Mouse (Mus musculus) CH12F3 (cell line): ENCODE results near the gene Ing4.
"Not testable (repeated sequence)": the region's sequence is repeated elsewhere in the genome, so short reads cannot be mapped to it uniquely, and the experiment has no call there.

Source experiments
- in situ Hi-C: fragments of 300-500 bp; cut with MboI; formaldehyde crosslinking; loops from 2 replicates; pipeline ENCODE4 v1.14.3; 2020; ENCODE audit warnings: low sequenced_read_pairs

The Ing4 gene

DNA sequence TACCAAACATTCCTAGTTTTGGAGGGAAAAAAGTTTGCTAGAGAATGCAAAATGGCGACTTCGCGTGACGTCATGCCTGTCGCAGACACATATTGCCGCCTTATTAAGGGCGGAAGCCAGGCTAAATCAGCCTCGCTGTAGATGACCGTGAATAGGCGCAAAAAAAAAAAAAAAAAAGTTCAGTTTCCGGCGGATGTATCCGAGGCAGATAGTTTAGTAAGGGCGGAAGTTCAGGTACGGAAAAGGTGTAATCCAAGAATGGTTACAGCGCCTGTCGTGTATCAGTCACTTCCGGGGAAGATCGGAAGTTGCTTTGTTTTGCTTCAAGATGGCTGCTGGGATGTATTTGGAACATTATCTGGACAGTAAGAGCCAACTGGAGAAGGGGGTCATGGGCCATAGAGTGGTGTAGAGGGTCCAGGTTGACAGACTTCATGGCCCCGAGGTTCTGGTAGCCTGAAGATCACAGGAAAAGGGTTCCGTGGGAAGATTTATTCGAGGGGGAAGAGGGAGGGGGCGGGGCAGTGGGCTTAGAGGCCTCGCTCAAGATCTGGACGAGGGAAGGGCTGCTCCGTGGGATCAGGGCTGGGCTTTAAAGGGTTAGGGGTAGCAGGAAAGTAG is at the start of gene Ing4:
Ing4 (plus strand) TSS at position 228 of the 621 bp plus-strand sequence.
- in situ Hi-C loops = no loop called here

DNA sequence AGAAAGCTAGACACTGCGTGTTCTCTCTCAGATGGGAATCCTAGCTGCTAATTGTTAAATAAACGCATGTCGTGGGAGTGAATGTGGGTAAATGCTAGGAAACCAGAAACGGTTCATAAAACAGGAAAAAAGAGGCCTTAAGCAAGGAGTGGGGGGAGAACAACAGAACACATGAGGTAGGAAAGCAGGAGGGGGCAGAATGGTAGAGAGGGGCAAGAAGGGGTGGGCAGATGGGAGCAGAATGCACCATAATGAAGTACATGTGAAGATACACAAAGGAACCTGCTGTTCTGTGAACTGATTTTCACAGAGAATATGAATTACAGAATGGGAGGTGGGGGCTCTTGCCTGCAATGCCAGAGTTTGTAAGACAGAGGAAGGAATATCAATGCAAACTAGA is 47.3 kb upstream of the Ing4 start:
- in situ Hi-C loops = no loop called here

DNA sequence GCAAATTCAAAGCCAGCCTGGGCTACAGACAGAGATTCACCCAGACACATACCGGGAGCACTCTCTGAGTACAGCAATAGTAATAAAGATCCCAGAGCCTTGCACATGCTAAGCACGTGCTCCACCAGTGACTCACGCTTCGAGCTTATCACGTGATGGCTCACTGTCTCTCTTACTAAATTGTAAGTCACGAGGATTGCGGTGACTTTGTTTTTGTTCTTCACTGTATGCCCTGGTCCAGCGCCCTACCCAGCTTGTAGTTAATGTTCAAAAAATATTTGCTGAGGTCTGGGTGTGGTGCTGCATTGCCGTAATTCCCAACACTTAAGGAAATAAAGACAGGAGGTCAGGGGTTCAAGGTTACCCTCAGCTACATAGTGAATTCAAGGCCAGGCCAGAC is 46.2 kb upstream of the Ing4 start:
- in situ Hi-C loops = no loop called here

DNA sequence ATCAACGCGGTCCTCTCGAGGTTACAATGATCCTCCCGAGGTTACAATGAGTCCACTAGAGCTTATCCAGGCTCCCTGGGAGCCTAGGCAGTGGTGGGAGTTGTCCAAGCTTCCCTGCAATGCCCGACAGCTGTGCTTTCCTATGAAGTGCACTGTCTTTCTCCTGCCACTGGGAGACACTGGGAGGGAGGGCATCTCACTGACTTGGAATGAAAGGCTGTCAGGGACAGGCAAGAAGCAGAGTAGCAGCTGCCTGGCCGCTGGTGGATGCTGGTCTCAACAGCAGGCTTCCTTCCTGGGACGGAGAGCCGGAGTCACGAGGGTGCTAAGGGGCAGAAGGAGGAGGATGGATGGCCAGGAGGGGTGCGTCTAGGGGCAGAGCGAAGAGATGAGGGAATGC is 45.7 kb upstream of the Ing4 start:
- in situ Hi-C loops = no loop called here

DNA sequence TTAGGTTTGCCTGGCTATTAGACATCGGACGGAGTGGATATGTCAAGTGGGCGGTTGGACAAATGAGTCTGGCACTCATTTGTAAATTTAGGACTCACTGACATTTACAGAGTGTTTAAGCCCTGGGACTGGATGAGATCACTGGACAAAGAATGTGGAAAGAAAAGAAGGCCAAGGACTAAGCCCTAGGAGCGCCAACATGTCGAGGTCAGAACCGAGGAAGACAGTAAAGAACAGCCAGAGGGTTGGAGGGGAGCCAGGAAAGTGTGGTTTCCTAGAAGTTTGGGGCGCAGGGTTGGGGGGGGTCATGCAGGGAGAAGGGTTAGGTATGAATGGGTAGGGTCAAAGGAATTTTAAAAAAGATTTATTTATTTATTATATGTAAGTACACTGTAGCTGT is 44.3 kb upstream of the Ing4 start:
- in situ Hi-C loops = no loop called here

DNA sequence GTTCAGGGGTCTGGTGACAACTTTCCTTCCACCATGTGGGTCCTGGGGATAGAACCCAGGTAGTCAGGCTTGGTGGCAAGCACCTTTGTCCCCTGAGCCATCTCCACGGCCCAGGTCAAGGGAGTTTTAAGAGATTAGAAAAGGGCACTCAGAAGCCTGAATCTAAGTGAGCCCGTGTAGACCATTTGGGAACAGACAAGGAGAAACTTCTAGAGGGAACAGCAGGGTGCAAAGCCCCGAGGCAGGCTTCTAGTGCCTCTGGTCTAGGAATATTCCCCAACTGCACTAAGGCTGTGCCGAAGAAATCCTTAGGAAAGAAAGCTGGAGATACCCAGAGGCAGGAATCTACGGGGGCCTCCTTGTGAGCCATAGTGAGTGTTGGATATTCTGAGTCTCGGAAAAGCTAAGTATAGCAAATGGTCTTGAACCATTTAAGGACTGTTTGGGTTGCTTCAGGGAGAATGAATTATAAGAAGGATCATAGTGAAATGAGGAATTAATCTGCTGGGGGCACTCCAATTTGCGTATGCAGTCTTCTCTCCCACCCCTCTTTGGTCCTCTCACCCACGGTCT is 43.6 kb upstream of the Ing4 start:
- in situ Hi-C loops = no loop called here

DNA sequence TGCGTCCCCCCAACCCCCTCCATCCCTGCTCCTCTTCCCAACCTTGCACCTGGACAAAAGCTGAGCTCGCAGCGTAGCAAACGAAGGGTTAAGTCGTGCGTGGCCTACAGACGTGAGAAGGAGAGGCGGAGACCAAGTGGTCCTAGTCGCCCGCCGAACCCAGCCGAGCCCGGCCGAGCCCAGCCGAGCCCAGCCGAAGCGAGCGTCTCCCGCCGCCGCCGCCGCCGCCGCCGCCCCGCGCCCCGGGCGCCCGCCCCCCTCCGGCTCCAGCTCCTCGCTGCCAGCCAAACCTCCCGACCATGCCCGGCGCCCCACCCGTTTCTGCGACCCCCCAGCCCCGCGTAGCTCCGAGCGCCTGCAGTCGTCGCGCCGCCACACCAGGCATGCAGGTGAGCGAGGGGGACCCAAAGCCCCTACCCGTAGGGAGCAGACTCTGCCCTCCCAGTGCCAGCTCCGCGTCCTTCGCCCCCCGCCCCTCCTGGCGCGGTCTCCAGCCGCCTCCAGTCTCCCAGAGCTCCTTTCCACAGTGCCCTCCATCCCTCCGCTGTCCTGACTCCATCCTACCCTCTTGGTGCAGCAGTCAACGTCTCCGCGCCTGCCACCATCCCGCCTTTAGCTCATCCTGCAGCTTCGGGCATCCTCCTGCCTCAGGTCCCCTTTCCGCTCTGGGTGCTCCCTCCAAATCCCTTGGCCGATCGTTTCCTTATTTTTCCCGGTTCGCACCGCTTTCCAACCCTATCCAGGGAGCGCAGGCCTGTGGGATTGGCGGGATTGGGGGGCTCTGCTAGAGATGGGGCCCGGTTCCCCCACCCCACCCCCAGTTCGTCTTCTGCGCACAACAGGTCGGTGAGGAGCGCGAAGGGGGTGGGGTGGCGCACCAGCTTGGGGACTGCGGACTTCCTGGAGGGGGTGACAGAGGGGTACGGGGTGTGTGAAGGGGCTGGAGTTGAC is 42.7 kb upstream of the Ing4 start, which contains the start of gene Pianp:
Pianp (plus strand) TSS at position 144 of the 951 bp plus-strand sequence.
- in situ Hi-C loops = no loop called here

DNA sequence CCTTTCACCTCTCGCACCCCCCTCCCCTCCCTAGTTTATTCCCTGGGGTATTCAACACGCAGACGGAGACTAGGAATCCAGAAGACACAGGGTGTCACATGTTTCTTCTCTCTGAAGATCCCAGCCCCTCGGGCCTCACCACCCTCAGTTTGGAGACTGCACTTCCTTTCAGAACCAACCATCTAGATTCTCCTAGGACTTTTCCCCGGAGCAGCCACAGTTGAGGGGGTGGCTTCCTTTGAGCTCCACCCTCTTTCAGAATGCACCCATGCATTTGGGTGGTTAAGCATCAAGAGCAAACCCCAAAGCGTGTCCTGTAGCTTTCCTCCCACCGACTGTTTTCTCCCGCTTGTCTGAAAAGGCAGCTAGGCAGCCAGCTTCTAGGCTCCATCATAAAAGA is 41.5 kb upstream of the Ing4 start:
- in situ Hi-C loops = no loop called here

DNA sequence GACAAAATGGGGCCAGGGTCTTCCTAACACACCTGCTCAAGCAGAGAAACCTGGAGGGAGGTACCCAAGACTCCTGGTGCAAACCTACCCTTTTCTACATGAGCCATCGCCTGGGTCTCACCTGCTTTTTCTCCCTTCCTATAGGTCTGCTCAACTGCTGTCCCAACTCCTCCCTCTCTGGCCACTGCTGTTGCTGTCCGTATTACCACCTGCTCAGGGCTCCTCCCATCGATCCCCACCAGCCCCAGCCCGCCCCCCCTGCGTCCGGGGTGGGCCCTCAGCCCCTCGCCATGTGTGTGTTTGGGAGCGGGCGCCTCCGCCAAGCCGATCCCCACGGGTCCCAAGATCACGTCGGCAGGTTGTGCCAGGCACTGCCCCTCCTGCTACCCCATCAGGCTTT is 40.5 kb upstream of the Ing4 start:
- in situ Hi-C loops = no loop called here

DNA sequence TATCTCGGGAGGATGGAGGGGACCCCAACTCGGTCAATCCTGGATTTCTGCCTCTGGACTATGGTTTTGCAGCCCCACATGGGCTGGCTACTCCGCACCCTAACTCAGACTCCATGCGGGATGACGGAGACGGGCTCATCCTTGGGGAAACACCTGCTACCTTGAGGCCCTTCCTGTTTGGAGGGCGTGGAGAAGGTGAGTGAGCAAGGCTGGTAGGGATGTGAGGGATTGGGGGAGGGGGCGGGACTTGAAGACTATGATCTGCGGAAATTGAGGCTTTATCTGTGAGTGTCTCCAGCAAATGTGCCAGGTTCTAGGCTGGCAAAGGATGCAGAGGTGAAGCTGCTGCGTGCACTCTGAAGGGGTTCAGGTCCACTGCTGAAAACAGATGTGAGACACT is 40.0 kb upstream of the Ing4 start:
- in situ Hi-C loops = no loop called here

DNA sequence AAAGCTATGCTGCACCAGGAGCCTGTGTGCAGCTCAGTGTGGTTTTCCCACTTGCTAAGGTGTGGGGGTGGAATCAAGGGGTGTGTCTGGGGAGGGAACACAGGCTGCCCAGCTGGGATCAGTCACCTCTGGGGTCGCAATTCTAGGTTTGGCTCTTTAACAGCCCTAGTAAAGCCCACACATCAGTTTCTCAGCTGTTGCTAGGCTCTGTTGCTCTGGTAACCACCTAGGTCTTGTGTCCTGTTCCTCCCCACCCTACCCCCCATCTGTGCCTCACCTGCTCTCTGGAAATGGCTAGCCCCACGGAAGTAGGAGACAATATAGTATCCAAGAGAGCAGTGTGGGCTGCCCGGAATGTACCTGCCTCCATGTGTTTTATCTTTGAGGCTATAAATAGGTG is 35.9 kb upstream of the Ing4 start:
- in situ Hi-C loops = no loop called here

DNA sequence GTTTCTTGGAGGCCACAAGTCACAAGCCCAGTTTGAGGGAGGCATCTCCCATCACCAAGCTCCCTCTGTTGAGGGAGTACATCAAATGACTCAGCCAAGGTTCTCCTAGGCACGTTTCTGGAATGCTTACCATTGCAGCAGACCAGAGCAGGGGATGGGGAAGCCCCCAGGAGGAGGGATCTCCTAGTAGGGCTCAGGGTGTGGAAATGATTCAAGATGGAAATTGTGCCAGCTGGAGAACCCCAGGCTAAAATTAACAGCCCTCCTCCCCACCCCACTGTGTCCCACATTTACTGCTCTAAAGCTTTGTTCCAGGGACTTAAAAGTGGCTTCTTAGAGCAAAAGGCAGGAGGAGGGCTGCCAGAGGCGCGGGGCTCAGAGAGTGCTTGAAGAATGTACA is 34.5 kb upstream of the Ing4 start:
- in situ Hi-C loops = no loop called here

DNA sequence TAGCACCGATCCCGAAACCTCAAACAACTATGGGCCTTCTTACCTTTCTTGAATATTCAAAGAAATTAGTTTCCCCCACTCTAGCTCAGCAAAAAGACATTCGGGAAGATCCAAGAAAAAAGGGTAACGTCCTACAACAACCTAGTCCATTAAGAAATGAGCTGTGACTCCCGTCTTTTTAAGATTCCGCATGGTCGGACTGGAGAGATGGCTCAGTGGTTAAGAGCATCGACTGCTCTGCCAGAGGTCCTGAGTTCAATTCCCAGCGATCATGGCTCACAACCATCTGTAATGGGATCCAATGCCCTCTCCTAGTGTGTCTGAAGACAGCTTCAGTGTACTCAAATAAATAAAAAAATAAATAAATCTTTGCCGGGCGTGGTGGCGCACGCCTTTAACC is 31.5 kb upstream of the Ing4 start:
- in situ Hi-C loops = no loop called here

DNA sequence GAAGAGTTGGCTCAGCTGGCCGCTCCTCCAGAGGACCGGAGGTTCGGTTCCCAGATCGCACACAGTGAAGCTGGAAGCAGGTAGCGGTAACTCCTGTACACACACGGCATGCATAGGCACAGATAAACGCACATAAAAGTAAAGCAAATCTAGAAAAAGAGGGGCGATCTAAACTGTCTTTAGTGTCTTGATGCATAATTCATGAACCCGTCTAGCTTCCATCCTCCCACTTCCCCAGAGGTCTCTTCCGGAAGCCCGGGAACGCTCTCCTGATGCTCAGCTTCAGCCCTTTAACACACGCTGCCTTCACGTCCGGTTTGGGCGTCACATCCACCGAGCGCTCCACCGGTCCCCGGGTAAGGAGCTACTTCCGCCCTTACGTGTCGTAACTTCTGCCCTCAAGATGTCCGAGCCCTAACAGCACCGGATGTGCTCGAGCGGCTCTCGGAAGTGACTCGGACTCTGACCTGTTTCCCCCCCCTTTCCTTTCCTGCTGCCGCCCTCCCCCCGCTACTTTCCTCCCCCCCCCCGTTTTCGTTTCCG is 30.9 kb upstream of the Ing4 start:
- in situ Hi-C loops = no loop called here

DNA sequence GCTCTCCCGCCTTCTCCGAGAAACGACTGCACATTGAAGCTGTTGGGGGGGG is 30.6 kb upstream of the Ing4 start, which contains the start of gene Zfp384:
Zfp384 (plus strand) TSS at position 17 of the 52 bp plus-strand sequence.
- in situ Hi-C loops = no loop called here

DNA sequence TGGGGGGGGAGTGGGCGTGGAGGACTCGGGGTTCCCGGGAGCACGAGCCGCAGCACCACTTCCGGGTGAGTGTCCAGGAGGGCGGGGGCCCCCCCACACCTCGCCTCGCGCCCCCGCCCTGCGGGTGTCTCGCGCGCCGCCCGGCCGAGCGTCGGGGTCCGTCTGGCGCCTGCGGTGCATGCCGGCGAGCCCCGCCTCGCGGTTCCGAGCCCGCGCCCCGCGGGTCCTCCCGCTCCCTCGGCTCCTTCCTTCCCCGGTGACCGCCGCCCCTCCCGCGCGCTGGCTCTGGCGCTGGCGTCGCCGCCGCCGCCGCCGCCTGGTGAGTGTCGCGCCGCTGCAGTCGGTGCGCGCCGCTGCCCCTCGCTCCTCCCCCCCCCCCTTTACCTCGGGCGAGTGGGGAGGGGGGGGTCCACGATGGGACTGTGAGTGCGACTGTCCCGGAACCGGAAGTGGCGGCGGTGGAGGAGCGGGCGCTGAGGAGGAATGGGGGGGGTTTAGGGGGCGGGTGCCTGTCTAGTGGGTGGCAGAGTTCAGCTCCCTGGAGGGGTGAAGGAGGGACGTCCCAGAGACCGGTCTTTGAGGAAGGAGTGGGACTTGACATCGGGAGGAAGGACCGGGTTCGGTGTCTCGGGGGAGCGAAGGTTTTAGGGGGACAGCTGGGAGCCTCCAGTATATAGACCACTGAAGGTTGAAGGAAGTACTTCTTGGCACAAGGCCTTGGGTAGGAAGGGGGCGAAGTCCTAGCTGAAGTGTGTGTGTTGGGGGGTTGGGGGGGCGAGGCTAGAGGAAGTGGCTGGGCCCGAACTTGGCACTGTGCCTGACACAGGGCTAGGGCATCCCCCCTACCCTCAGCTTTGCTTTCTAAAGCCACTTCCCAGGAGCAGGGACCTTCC is 30.1 kb upstream of the Ing4 start:
- in situ Hi-C loops = no loop called here

DNA sequence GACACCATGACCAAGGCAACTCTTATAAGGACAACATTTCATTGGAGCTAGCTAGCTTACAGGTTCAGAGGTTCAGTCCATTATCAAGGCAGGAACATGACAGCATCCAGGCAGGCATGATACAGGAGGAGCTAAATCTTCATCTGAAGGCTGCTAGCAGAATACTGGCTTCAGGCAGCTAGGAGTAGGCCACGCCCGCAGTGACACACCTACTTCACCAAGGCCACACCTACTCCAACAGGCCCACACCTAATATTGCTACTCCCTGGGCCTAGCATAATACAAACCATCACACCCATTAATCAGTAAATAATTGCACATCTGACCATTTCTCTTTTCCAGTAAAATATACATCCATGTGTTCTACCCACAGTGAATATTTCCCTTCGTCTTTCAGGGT is 21.9 kb upstream of the Ing4 start:
- in situ Hi-C loops = no loop called here

DNA sequence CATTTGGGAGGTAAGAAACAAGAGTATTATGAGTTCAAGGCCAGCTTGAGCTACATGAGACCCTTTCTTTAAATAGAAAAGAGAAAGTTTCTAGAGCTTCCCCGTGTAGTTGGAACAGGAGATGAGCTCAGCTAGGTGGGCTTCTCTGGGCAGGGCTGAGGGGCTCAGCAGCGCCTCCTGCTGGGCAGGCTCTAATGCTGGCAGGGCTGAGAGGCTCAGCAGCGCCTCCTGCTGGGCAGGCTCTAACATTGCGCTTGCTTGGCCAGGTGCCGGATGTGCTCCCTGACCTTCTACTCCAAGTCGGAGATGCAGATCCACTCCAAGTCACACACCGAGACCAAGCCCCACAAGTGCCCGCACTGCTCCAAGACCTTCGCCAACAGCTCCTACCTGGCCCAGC is 9.0 kb upstream of the Ing4 start:
- in situ Hi-C loops = not testable (repeated sequence)

DNA sequence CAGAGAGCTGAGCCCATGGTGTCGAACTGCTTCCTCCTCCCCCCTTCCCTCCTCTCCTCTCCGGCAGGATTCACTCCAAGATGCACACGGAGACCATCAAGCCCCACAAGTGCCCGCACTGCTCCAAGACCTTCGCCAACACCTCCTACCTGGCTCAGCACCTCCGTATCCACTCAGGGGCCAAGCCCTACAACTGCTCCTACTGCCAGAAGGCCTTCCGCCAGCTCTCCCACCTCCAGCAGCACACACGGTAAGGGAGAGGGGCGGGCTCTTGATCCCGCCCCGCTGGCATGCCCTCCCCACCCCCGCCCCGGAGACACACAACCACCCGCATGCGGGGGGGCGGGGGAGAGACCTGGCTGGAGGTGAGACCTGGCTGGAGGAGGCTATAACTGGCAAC is 8.0 kb upstream of the Ing4 start:
- in situ Hi-C loops = no loop called here

DNA sequence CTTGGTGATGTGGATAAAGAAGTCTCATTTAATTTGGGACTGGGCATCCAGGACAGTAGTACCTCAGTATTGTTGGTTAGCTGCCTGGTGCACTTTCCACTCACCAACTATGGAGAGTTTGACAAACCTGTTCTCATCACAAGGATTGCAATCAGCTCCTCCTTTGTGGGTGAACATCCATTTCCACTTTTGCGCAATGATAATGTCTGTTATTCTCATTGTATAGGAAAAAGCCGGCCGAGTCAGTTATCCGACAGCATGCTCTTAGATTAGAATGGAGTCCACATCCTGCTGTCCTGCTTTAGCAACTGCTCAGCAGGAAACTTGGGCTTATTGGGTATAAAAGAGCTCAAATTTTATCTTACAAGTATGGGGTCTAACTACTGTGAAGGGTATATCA is 894 bp upstream of the Ing4 start:
- in situ Hi-C loops = no loop called here

DNA sequence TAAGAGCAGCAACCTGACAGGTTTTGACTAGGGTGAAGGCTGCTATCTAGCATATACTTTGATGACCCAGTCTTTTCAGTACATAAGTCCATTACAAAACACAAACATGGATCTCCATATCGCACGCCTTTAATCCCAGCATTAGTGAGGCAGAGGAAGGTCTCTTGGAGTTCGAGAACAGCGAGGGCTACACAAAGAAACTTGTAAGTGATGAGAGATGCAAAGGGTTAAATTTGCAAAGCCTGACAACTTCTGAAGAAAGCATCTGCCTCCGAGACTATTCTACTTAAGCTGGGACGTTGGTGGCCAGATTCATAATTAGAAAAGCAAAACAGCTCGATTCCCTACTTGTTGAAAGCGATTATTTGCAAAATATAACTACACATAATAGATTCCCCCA is 429 bp upstream of the Ing4 start:
- in situ Hi-C loops = no loop called here
